Mouse (Mus musculus) kidney, embryonic 15.5 days (tissue): ENCODE data around the gene Arx. TPM values are rescaled to one million over a fixed set of nuclear protein-coding genes. Genes with fewer than 3 reads are reported as not detected.
A peak's percentile ranks its signal among the peaks of the same experiment; 100 is the strongest.

Experiments
- ATAC-seq: fragments of 200-750 bp; cut with Nextera tagmentation; replicated peaks from 2 replicates; pipeline ENCODE4 v1.8.0; 2017; ENCODE audit warnings: moderate TSS enrichment; ENCODE audit not compliant: low FRiP score
- H3K27ac ChIP-seq: fragments of 300-500 bp; sonication (generic); 2 replicates; pipeline ENCODE4 v1.5.1; 2015; ENCODE audit warnings: mild to moderate bottlenecking, inconsistent platforms
- H3K27me3 ChIP-seq: fragments of 300-500 bp; sonication (generic); 2 replicates; pipeline ENCODE4 v1.6.1; 2015; ENCODE audit warnings: inconsistent platforms
- H3K36me3 ChIP-seq: fragments of 300-500 bp; sonication (generic); 2 replicates; pipeline ENCODE4 v1.6.1; 2015; ENCODE audit warnings: inconsistent platforms
- H3K4me1 ChIP-seq: fragments of 300-500 bp; sonication (generic); 2 replicates; pipeline ENCODE4 v1.6.1; 2015; ENCODE audit warnings: inconsistent platforms
- H3K4me2 ChIP-seq: fragments of 300-500 bp; sonication (generic); 2 replicates; pipeline ENCODE4 v1.6.1; 2015; ENCODE audit warnings: moderate library complexity, mild to moderate bottlenecking, inconsistent platforms
- H3K4me3 ChIP-seq: fragments of 300-500 bp; sonication (generic); replicated peaks from 2 replicates; pipeline ENCODE4 v1.5.1; 2015; ENCODE audit warnings: mild to moderate bottlenecking, inconsistent platforms
- H3K9ac ChIP-seq: fragments of 300-500 bp; sonication (generic); 2 replicates; pipeline ENCODE4 v1.6.1; 2015; ENCODE audit warnings: mild to moderate bottlenecking, inconsistent platforms
- H3K9me3 ChIP-seq: fragments of 300-500 bp; sonication (generic); replicated peaks from 2 replicates; pipeline ENCODE4 v1.6.1; 2016; ENCODE audit warnings: inconsistent platforms
- WGBS: fragments of 180-500 bp; shearing (Covaris S2); methylation state at CpG from one replicate; pipeline ENCODE4 v1.1.7; 2015; ENCODE audit warnings: mixed read lengths; 5-methylcytosine and 5-hydroxymethylcytosine counted together
- polyA plus RNA-seq: library from polyadenylated mRNA; unstranded; fragments of >200 nt; fragmentation: Nextera tagmentation; extraction: Ambion mirVana; gene quantifications from 2 replicates; pipeline ENCODE4 v1.2.1, GENCODE M21; 2015

Arx gene
- polyA plus RNA-seq, 1 experiment from 2014 or later, result 0.43 TPM

DNA sequence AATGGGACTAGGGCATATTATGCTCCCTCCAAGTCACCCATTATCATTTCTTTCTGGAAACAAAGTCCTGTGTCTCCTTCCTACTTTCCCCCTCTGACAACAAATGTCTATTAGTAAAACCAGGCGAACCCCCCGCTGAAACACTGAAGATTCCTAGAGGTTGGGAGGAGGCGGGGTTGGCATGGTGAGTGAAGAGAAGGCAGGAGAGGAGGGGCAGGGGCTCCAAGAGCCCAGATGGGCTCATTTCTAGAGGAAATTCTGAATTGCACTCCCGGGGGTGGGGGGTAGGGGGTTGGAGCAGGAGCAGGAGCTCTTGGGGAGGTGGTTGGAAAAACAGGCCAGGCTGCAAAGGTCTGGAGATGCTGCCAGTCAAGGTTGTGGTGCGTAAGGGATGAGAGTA lies 9.6 kb downstream of the Arx start:
- ATAC-seq, result no peak
- Histone ChIP-seq H3K4me3 (no peak overlapping the region), H3K27me3 (peaks cover 98% of the 10 kb centered on the region), H3K27ac (no peak overlapping the region), H3K36me3 (no peaks in the 10 kb centered on the region), H3K4me2 (no peak overlapping the region), H3K9ac (no peak overlapping the region), H3K4me1 (peaks cover 14% of the 10 kb centered on the region), H3K9me3 (no peaks in the 10 kb centered on the region)
- WGBS, result 23% methylated on average over 5 of the region's 5 CpGs

GRCm38 (mm10) chrX:93297001-93297441 lies 10.8 kb downstream of the Arx start:
- H3K27me3 ChIP-seq, result peaks cover 98% of the 10 kb centered on the region
- H3K4me3 ChIP-seq, result peak overlapping the region; percentile 33
- WGBS, result 24% methylated on average over 40 of the region's 40 CpGs
- ATAC-seq, result peak; percentile 78
- no peak overlapping the region for H3K9ac ChIP-seq
- no peak overlapping the region for H3K27ac ChIP-seq
- H3K4me1 ChIP-seq, result peaks cover 14% of the 10 kb centered on the region
- H3K9me3 ChIP-seq, result no peaks in the 10 kb centered on the region
- H3K36me3 ChIP-seq, result no peaks in the 10 kb centered on the region
- peak overlapping the region; percentile 58 for H3K4me2 ChIP-seq

GRCm38 (mm10) chrX:93299046-93299626 lies 12.9 kb downstream of the Arx start:
- no peaks in the 10 kb centered on the region for H3K36me3 ChIP-seq
- H3K27me3 ChIP-seq, result peaks cover 98% of the 10 kb centered on the region
- peak overlapping the region; percentile 55 for H3K4me2 ChIP-seq
- peak overlapping the region; percentile 32 for H3K4me3 ChIP-seq
- no peak overlapping the region for H3K9ac ChIP-seq
- no peak for ATAC-seq
- H3K9me3 ChIP-seq, result no peaks in the 10 kb centered on the region
- H3K27ac ChIP-seq, result no peak overlapping the region
- 18% methylated on average over 38 of the region's 43 CpGs for WGBS
- peaks cover 14% of the 10 kb centered on the region for H3K4me1 ChIP-seq

- Histone ChIP-seq H3K4me1 (peaks cover 14% of the 10 kb centered on the region), H3K9me3 (no peaks in the 10 kb centered on the region), H3K27ac (no peak overlapping the region), H3K4me2 (no peak overlapping the region), H3K4me3 (no peak overlapping the region), H3K9ac (no peak overlapping the region), H3K27me3 (peaks cover 93% of the 10 kb centered on the region), H3K36me3 (no peaks in the 10 kb centered on the region)
- ATAC-seq, result no peak
- WGBS, result 20% methylated on average over 6 of the region's 6 CpGs
Measured at GRCm38 (mm10) chrX:93299771-93300170, 13.5 kb downstream of the Arx start.

GRCm38 (mm10) chrX:93300183-93300815 lies 14.1 kb downstream of the Arx start:
- H3K27ac ChIP-seq, result no peak overlapping the region
- no peak overlapping the region for H3K4me2 ChIP-seq
- H3K36me3 ChIP-seq, result no peaks in the 10 kb centered on the region
- WGBS, result 23% methylated on average over 10 of the region's 10 CpGs
- no peak overlapping the region for H3K4me3 ChIP-seq
- peaks cover 88% of the 10 kb centered on the region for H3K27me3 ChIP-seq
- ATAC-seq, result no peak
- peaks cover 14% of the 10 kb centered on the region for H3K4me1 ChIP-seq
- H3K9me3 ChIP-seq, result no peaks in the 10 kb centered on the region
- H3K9ac ChIP-seq, result no peak overlapping the region

DNA sequence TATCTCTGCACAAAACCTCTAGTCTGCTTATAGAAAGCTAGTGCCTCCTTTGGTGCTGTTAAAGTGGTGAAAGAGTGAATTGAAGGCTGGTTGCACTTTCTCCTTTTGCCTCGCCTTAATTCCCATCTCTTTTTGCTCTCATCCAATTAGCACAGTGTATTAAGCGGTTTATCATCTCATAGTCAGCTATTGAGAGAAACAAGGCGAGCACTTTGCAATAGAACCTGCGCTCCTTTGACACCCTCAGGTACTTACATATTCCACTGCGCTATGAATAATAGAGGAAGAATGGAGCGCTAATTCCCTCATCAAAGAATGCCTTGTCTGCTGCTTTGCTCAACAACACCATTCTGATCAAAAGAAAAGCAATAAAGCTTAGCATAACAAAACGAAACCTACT lies 15.6 kb downstream of the Arx start:
- Histone ChIP-seq H3K36me3 (no peaks in the 10 kb centered on the region), H3K4me1 (peaks cover 12% of the 10 kb centered on the region), H3K9ac (no peak overlapping the region), H3K4me2 (no peak overlapping the region), H3K4me3 (no peak overlapping the region), H3K27ac (no peak overlapping the region), H3K9me3 (no peaks in the 10 kb centered on the region), H3K27me3 (peaks cover 83% of the 10 kb centered on the region)
- 15% methylated on average over 7 of the region's 7 CpGs for WGBS
- ATAC-seq, result no peak

DNA sequence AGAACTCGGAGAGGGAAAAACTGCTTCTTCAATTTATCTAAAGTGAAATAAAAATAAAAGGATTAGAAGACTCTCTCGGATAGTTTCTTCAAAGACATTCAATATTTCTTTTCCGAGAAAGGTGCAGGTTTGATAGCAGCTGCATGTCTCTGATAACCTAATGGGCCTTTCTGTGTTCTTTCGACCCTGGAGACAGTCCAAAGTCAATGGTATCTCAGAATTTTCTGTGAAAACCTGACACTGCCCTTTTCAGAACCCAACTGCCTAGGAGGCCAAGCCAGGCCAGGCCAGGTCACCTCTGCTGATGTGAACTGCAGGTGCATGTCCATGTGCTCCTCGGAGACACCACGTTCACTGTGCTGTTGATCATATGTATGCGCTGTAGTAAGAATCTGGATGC lies 19.5 kb downstream of the Arx start:
- Histone ChIP-seq H3K4me2 (no peak overlapping the region), H3K9me3 (no peaks in the 10 kb centered on the region), H3K36me3 (no peaks in the 10 kb centered on the region), H3K27ac (no peak overlapping the region), H3K4me3 (no peak overlapping the region), H3K27me3 (peaks cover 51% of the 10 kb centered on the region), H3K4me1 (no peaks in the 10 kb centered on the region), H3K9ac (no peak overlapping the region)
- 89% methylated on average over 7 of the region's 7 CpGs for WGBS
- no peak for ATAC-seq

DNA sequence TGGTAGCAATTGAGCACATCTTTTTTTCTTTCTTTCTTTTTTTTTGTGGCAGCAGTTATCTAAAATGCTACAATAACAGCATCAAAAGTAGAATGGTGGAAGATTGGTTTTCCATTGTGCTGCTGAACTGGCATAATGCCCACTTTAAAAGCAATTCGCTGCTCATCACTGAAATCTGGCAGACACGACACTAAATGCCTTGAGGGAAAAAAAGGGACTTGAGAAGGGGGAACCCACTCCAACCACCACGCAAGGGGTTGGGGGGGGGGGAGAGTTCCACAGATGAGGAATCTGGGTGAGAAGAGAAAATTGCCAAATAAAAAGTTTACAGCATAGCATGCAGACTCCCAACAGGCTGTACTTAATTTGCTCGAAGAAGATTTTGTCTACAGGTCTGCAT lies 31.3 kb downstream of the Arx start:
- H3K27me3 ChIP-seq, result no peaks in the 10 kb centered on the region
- H3K4me3 ChIP-seq, result no peak overlapping the region
- H3K27ac ChIP-seq, result no peak overlapping the region
- no peak for ATAC-seq
- no peak overlapping the region for H3K9ac ChIP-seq
- H3K4me1 ChIP-seq, result no peaks in the 10 kb centered on the region
- H3K4me2 ChIP-seq, result no peak overlapping the region
- 68% methylated on average over 4 of the region's 4 CpGs for WGBS
- H3K36me3 ChIP-seq, result no peaks in the 10 kb centered on the region
- H3K9me3 ChIP-seq, result no peaks in the 10 kb centered on the region

DNA sequence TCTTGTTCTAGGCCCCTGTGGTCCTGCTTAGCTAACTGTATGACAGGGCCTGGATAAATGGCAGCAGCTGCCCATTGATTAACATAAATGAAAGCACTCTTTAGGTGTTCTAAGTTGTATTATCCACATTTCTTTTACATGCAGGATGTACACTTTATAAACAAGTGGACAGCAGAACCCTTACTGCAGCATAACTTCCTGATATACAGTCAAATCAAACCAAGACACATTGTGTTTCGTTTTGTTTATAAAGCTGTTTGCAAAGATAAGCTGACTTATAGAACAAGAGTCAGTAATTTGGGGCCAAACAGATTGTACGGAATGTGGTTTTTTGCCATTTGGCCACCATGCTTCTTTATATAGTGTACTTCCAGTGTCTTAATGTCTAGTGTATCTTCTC lies 33.7 kb downstream of the Arx start:
- Histone ChIP-seq H3K4me2 (no peak overlapping the region), H3K27ac (no peak overlapping the region), H3K4me3 (no peak overlapping the region), H3K4me1 (no peaks in the 10 kb centered on the region), H3K36me3 (no peaks in the 10 kb centered on the region), H3K9ac (no peak overlapping the region), H3K9me3 (no peaks in the 10 kb centered on the region), H3K27me3 (no peaks in the 10 kb centered on the region)
- 80% methylated on average over 2 of the region's 2 CpGs for WGBS
- no peak for ATAC-seq

GRCm38 (mm10) chrX:93321336-93321735 lies 35.1 kb downstream of the Arx start:
- ATAC-seq, result no peak
- WGBS, result 64% methylated on average over 1 of the region's 1 CpGs
- H3K9me3 ChIP-seq, result no peaks in the 10 kb centered on the region

More at GRCm38 (mm10) chrX:93321336-93321735, 35.1 kb downstream of the Arx start:
- no peak overlapping the region for H3K27ac ChIP-seq
- H3K4me1 ChIP-seq, result no peaks in the 10 kb centered on the region
- H3K36me3 ChIP-seq, result no peaks in the 10 kb centered on the region
- H3K9ac ChIP-seq, result no peak overlapping the region
- H3K27me3 ChIP-seq, result no peaks in the 10 kb centered on the region
- no peak overlapping the region for H3K4me2 ChIP-seq
- no peak overlapping the region for H3K4me3 ChIP-seq
